Mouse (Mus musculus): ENCODE measurements around the gene Znrf2. TPM values are rescaled to one million over a fixed set of nuclear protein-coding genes. Genes with fewer than 3 reads are reported as not detected.

Gene Znrf2
- polyA plus RNA-seq, 1 experiment from 2014 or later: 17.4 TPM

- ATAC-seq (no peak), DNase-seq (ENCODE audit: low read depth, low spot score) (no peak)
- TF ChIP-seq CTCF (IDR thresholded peaks at IDR 0.05): no peak
- CTCF ChIA-PET: interaction anchor here (1.1 to 1.4 kb wide), 2 partner anchors 11 to 12 kb away, joined by 3 to 4 read pairs; no protein-coding TSS in a partner anchor
- in situ Hi-C loops (cut with MboI; ENCODE audit: low pct_unique_long_range_greater_than_20kb): loop anchor here (25.0 kb wide), 1 partner anchor 194 kb away; no protein-coding TSS in a partner anchor
- no peaks in the 10 kb centered on the region for H3K27me3 ChIP-seq
- POLR2A ChIA-PET: no interaction called here
These were observed 89.6 kb downstream of the Znrf2 start for GRCm38 (mm10) chr6:54906053-54907040.

GRCm38 (mm10) chr6:54914977-54915376, 98.3 kb downstream of the Znrf2 start:
- in situ Hi-C loops (cut with MboI; ENCODE audit: low pct_unique_long_range_greater_than_20kb): loop anchor here (5.0 to 25.0 kb wide), 2 partner anchors 77 to 203 kb away; partner anchors contain the start of gene Ggct
- ATAC-seq (no peak), DNase-seq (ENCODE audit: low read depth, low spot score) (no peak)
- no peaks in the 10 kb centered on the region for H3K27me3 ChIP-seq
- no peak for TF ChIP-seq CTCF (IDR thresholded peaks at IDR 0.05)
- CTCF ChIA-PET: interaction anchor here (1.7 kb wide), 1 partner anchor 11 kb away, joined by 5 read pairs; no protein-coding TSS in a partner anchor
- POLR2A ChIA-PET: no interaction called here

- TF ChIP-seq CTCF (IDR thresholded peaks at IDR 0.05): no peak
- ChIA-PET CTCF (interaction anchor here (1.7 to 3.9 kb wide), 2 partner anchors 12 to 100 kb away, joined by 5 to 19 read pairs; no protein-coding TSS in a partner anchor), POLR2A (no interaction called here)
- in situ Hi-C loops (cut with MboI; ENCODE audit: low pct_unique_long_range_greater_than_20kb): loop anchor here (5.0 to 25.0 kb wide), 2 partner anchors 76 to 204 kb away; partner anchors contain the start of gene Ggct
- DNase-seq (ENCODE audit: low read depth, low spot score): no peak
- no peaks in the 10 kb centered on the region for H3K27me3 ChIP-seq
- no peak for ATAC-seq
These were observed 99.4 kb downstream of the Znrf2 start for GRCm38 (mm10) chr6:54916163-54916562.

GRCm38 (mm10) chr6:54916941-54917340, 100.2 kb downstream of the Znrf2 start:
- POLR2A ChIA-PET: no interaction called here
- no peak for ATAC-seq

GRCm38 (mm10) chr6:54917523-54917922, 100.8 kb downstream of the Znrf2 start:
- CTCF ChIA-PET: interaction anchor here (1.1 to 3.9 kb wide), 2 partner anchors 74 to 98 kb away, joined by 3 to 19 read pairs; no protein-coding TSS in a partner anchor
- in situ Hi-C loops (cut with MboI; ENCODE audit: low pct_unique_long_range_greater_than_20kb): loop anchor here (5.0 to 25.0 kb wide), 2 partner anchors 75 to 205 kb away; partner anchors contain the start of gene Ggct
- DNase-seq (ENCODE audit: low read depth, low spot score) (no peak), ATAC-seq (no peak)
- peak; percentile 78 for TF ChIP-seq CTCF (IDR thresholded peaks at IDR 0.05)
- H3K27me3 ChIP-seq: no peaks in the 10 kb centered on the region
- POLR2A ChIA-PET: no interaction called here

More at GRCm38 (mm10) chr6:54916941-54917340, 100.2 kb downstream of the Znrf2 start:
- in situ Hi-C loops (cut with MboI; ENCODE audit: low pct_unique_long_range_greater_than_20kb): loop anchor here (5.0 to 25.0 kb wide), 2 partner anchors 75 to 205 kb away; partner anchors contain the start of gene Ggct
- no peaks in the 10 kb centered on the region for H3K27me3 ChIP-seq
- TF ChIP-seq CTCF (IDR thresholded peaks at IDR 0.05): no peak
- CTCF ChIA-PET: interaction anchor here (1.1 to 3.9 kb wide), 2 partner anchors 74 to 99 kb away, joined by 3 to 19 read pairs; no protein-coding TSS in a partner anchor
- DNase-seq (ENCODE audit: low read depth, low spot score): no peak

- CTCF ChIA-PET: interaction anchor here (3.9 kb wide), 1 partner anchor 97 kb away, joined by 19 read pairs; no protein-coding TSS in a partner anchor
- no peak for TF ChIP-seq CTCF (IDR thresholded peaks at IDR 0.05)
- ATAC-seq (no peak), DNase-seq (ENCODE audit: low read depth, low spot score) (no peak)
- H3K27me3 ChIP-seq: no peaks in the 10 kb centered on the region
- in situ Hi-C loops (cut with MboI; ENCODE audit: low pct_unique_long_range_greater_than_20kb): loop anchor here (5.0 to 25.0 kb wide), 2 partner anchors 74 to 206 kb away; partner anchors contain the start of gene Ggct
- POLR2A ChIA-PET: no interaction called here
These were observed 101.8 kb downstream of the Znrf2 start for GRCm38 (mm10) chr6:54918521-54918920.

GRCm38 (mm10) chr6:54924538-54924937, 107.8 kb downstream of the Znrf2 start:
- no peak for DNase-seq (ENCODE audit: low read depth, low spot score)
- CTCF ChIA-PET: no interaction called here
- POLR2A ChIA-PET: no interaction called here
- H3K27me3 ChIP-seq: no peaks in the 10 kb centered on the region
- ATAC-seq: no peak
- TF ChIP-seq CTCF (IDR thresholded peaks at IDR 0.05): no peak
- in situ Hi-C loops (cut with MboI; ENCODE audit: low pct_unique_long_range_greater_than_20kb): loop anchor here (10.0 to 25.0 kb wide), 2 partner anchors 212 to 240 kb away; no protein-coding TSS in a partner anchor

- CTCF ChIA-PET: interaction anchor here (1.1 kb wide), 2 partner anchors 10 to 83 kb away, joined by 3 read pairs; no protein-coding TSS in a partner anchor
- in situ Hi-C loops (cut with MboI; ENCODE audit: low pct_unique_long_range_greater_than_20kb): loop anchor here (10.0 kb wide), 1 partner anchor 239 kb away; no protein-coding TSS in a partner anchor
- no peak for ATAC-seq
- no peak for TF ChIP-seq CTCF (IDR thresholded peaks at IDR 0.05)
- no peak for DNase-seq (ENCODE audit: low read depth, low spot score)
- H3K27me3 ChIP-seq: no peaks in the 10 kb centered on the region
- POLR2A ChIA-PET: interaction anchor here (0.5 kb wide), 1 partner anchor 28 kb away, joined by 3 read pairs; no protein-coding TSS in a partner anchor
These were observed 109.2 kb downstream of the Znrf2 start for GRCm38 (mm10) chr6:54925736-54926440.

- ChIA-PET POLR2A (interaction anchor here (0.5 kb wide), 1 partner anchor 27 kb away, joined by 3 read pairs; no protein-coding TSS in a partner anchor), CTCF (interaction anchor here (1.1 kb wide), 1 partner anchor 9 kb away, joined by 3 read pairs; no protein-coding TSS in a partner anchor)
- DNase-seq (ENCODE audit: low read depth, low spot score) (no peak), ATAC-seq (no peak)
- TF ChIP-seq CTCF (IDR thresholded peaks at IDR 0.05): no peak
- in situ Hi-C loops (cut with MboI; ENCODE audit: low pct_unique_long_range_greater_than_20kb): loop anchor here (10.0 kb wide), 1 partner anchor 238 kb away; no protein-coding TSS in a partner anchor
- no peaks in the 10 kb centered on the region for H3K27me3 ChIP-seq
These were observed 110.2 kb downstream of the Znrf2 start for GRCm38 (mm10) chr6:54926899-54927298.

Measured in Patski (cell line).